Mouse (Mus musculus) monocyte, adult 5-6 weeks (primary cell): ENCODE measurements around the gene Nup88. TPM values are rescaled to one million over a fixed set of nuclear protein-coding genes. Genes with fewer than 3 reads are reported as not detected.

ENCODE experiments used
- total RNA-seq: library from RNA; stranded (forward); fragments of 200-1000, 200-491, 200-594 nt; gene quantifications from 3 replicates; pipeline ENCODE4 v1.2.3, GENCODE M21; 2017

Gene Nup88
- total RNA-seq, 1 experiment from 2014 or later = 106 TPM

Other genes starting within 250 kb of the Nup88 start
- 2.1 to 6.5 TPM (median 2.1 TPM) in 3 replicates for gene Zfp3, start 205.8 kb downstream of the Nup88 start, total RNA-seq
- gene Scimp, start 157.4 kb downstream of the Nup88 start, total RNA-seq = 13.5 to 64.4 TPM (median 25.6 TPM) in 3 replicates
- 69.4 to 95.6 TPM (median 71.4 TPM) in 3 replicates for gene Rabep1, start 125.2 kb downstream of the Nup88 start, total RNA-seq
- 29.9 to 45.3 TPM (median 38.3 TPM) in 3 replicates for gene Rpain, start 240 bp upstream of the Nup88 start, total RNA-seq
- gene C1qbp, start 13.1 kb upstream of the Nup88 start, total RNA-seq = 7.7 to 23.8 TPM (median 11.4 TPM) in 3 replicates
- gene Dhx33, start 34.5 kb upstream of the Nup88 start, total RNA-seq = 11.4 to 25.4 TPM (median 19.8 TPM) in 3 replicates
- 11.7 to 25.6 TPM (median 16.2 TPM) in 3 replicates for gene Mis12, start 49.6 kb upstream of the Nup88 start, total RNA-seq
- gene Derl2, start 49.9 kb upstream of the Nup88 start, total RNA-seq = 33.0 to 43.9 TPM (median 42.5 TPM) in 3 replicates
- 1.1 TPM in 1 of 3 replicates, not detected in the others for gene 6330403K07Rik, start 63.5 kb upstream of the Nup88 start, total RNA-seq
- 10.7 to 12.0 TPM (median 11.0 TPM) in 3 replicates for gene Nlrp1a, start 174.7 kb upstream of the Nup88 start, total RNA-seq